Comparison of ENCODE assay signal across 18 mouse cellular contexts in genomic region chr8:95528194-95528593, GRCm38 (mm10). TPM values are rescaled to one million over a fixed set of nuclear protein-coding genes. Genes with fewer than 3 reads are reported as not detected.
"Had no signal": no experiment of that assay in that cellular context is flagged by ENCODE, and none has a peak within 500 bp of the region (broad histone marks: within the 10 kb centered on the region; RNA-seq: fewer than 3 reads in every experiment).

No protein-coding gene starts in this region.

- H3K27ac ChIP-seq: midbrain, embryonic 12.5 days; neural tube, embryonic 12.5 days; stomach, embryonic 15.5 days; stomach, postnatal 0 days had no signal

- H3K27me3 ChIP-seq: neural tube, embryonic 12.5 days; stomach, embryonic 15.5 days had no signal

- H3K9me3 ChIP-seq: midbrain, embryonic 12.5 days; neural tube, embryonic 12.5 days; stomach, embryonic 15.5 days had no signal

- H3K9ac ChIP-seq: lung, embryonic 14.5 days; midbrain, embryonic 12.5 days; neural tube, embryonic 12.5 days; stomach, embryonic 15.5 days had no signal

- H3K4me1 ChIP-seq: midbrain, embryonic 12.5 days; neural tube, embryonic 12.5 days; stomach, embryonic 15.5 days had no signal

- H3K4me2 ChIP-seq: lung, embryonic 14.5 days; midbrain, embryonic 12.5 days; neural tube, embryonic 12.5 days; stomach, embryonic 15.5 days had no signal

- DNase-seq: lung, adult 18-20 months; lung, embryonic 14.5 days; lung, postnatal 4 days; midbrain, embryonic 14.5 days; right cerebral cortex, postnatal 14 days had no signal

- H3K36me3 ChIP-seq: midbrain, embryonic 12.5 days; neural tube, embryonic 12.5 days; stomach, embryonic 15.5 days had no signal

- H3K4me3 ChIP-seq: midbrain, embryonic 12.5 days; neural tube, embryonic 12.5 days; stomach, embryonic 15.5 days had no signal

RNA-seq across cellular contexts. Expression of gene Ccdc113, which starts 5.7 kb away (rescaled TPM):
- total RNA-seq: megakaryocyte, adult 5-6 weeks; monocyte, adult 5-6 weeks; neutrophil, adult 5-6 weeks had no signal
- polyA plus RNA-seq: liver, embryonic 16.5 days; spleen, adult 2 months had no signal

RNA-seq across cellular contexts. Expression of gene Prss54, which starts 47.9 kb away (rescaled TPM):
- total RNA-seq: megakaryocyte, adult 5-6 weeks; midbrain, postnatal 0 days; monocyte, adult 5-6 weeks; neutrophil, adult 5-6 weeks had no signal
- polyA plus RNA-seq: liver, embryonic 16.5 days; lung, embryonic 14.5 days; lung, embryonic 16.5 days; midbrain, embryonic 12.5 days; midbrain, embryonic 14.5 days; midbrain, postnatal 0 days; neural tube, embryonic 12.5 days; neural tube, embryonic 14.5 days; spleen, adult 2 months; stomach, embryonic 15.5 days; stomach, postnatal 0 days; urinary bladder, adult 2 months had no signal
